Mouse (Mus musculus): ENCODE measurements at regions not wholly inside any gene's neighbourhood (a gene's known extent, or its start where the extent isn't known, plus 50 kb on each side); places are given as distances from the start of the nearest gene placed in this dataset.

DNA sequence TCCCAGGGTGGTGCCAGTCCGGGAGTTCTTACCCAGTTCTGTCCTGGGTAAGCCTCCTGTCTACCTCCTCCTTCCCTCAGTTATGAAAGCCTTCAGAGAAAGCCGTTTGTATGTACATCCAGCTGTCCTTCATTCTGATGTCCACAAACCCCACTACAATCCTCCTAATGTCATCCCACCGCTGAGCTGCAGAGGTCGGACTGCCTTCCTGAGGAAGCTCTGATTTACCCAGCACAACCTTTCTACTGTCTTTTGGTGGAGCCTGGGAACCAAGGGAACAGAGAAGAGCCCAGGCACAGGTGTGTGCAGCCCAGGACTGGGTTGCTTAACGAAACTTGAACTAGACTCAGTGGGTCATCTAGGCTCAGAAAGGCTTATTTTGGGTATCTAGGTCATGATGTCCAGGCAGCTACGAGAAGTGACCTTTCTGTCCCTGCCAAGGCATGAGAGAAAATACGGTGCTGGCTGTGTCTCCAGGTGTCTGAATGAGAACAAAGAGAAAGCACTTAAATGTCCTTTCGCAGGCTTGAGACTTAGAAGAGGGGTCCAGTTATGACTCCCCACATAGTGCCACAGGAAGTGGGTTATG is 70.4 kb upstream of the Cadm1 start:
- no peak for TF ChIP-seq POLR2A (IDR thresholded peaks at IDR 0.05; ENCODE audit: insufficient read depth, low read depth, low read length)
- no peak for TF ChIP-seq EP300 (IDR thresholded peaks at IDR 0.05; ENCODE audit: insufficient read depth, low read depth, low read length)

Measured in heart, adult 2 months (tissue).